9 mouse cellular contexts compared by ENCODE assay signal in the genomic region with DNA sequence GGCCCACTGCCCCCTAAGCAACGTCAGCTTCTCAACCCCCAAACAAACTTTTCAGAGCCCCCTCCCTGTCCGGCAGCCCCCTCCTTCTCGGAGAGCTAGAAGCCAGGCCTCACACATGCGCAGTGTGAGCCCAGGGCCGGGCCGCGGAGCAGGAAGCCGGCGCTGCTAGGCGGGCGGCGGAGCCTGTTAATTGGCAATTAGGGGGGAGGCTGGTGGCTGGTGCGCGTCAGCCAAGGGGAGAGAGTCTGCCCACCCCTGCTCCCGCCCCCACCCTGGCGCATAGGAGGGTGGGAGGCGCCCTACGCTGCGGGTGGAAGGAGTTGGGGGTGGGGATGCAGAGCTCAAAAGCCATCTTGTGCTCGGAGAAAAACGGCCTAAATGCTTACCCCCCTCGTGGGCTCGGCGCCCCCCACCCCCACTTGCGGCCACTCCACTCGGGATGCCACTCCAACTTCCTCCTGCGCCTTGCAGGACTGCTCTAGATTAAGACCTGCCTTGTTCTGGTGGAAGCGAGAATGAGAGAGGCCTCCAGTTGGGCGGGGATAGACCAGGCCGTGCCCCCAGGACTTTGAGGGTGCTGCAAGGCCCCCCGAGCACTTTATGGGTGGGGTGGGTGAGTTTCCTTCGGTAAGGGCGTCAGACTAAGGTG. TPM values are rescaled to one million over a fixed set of nuclear protein-coding genes. Genes with fewer than 3 reads are reported as not detected.
DNase-seq lines count a peak whose midpoint lies in the region; ATAC-seq lines count a peak whose summit lies in the region.
"Had no signal": no experiment of that assay in that cellular context is flagged by ENCODE, and none has a peak within 500 bp of the region (broad histone marks: within the 10 kb centered on the region; RNA-seq: fewer than 3 reads in every experiment).

No protein-coding gene starts in this region.

- H3K4me2 ChIP-seq in embryonic facial prominence, embryonic 11.5 days (ENCODE audit: low read depth, low read length): peak overlapping the region; percentile 60
- H3K4me2 ChIP-seq in heart, embryonic 12.5 days: peak overlapping the region; percentile 91
- H3K4me2 ChIP-seq in kidney, embryonic 14.5 days (replicated peaks; ENCODE audit: low read depth, low read length): peak overlapping the region; percentile 85

- peaks cover 8% of the 10 kb centered on the region for H3K4me1 ChIP-seq in embryonic facial prominence, embryonic 11.5 days (ENCODE audit: control insufficient read depth, insufficient read depth, low read length)
- peaks cover 29% of the 10 kb centered on the region for H3K4me1 ChIP-seq in heart, embryonic 12.5 days (replicated peaks)
- H3K4me1 ChIP-seq in kidney, embryonic 14.5 days (ENCODE audit: control insufficient read depth, insufficient read depth, low read length): peaks cover 55% of the 10 kb centered on the region

- DNase-seq in 416B (ENCODE audit: low read depth) (peak; percentile 97), MEL-GATA-1-ER (ENCODE audit: extremely low read depth, low read depth) (peak; percentile 94)
- DNase-seq in embryonic facial prominence, embryonic 11.5 days (ENCODE audit: low spot score): no peak
- peak; percentile 38 for DNase-seq in lung, postnatal 14 days
- peak; percentile 55 for DNase-seq in splenic B cell, adult 2 months (ENCODE audit: low read depth, low spot score)
- no peak for DNase-seq in layer of hippocampus, postnatal 36 days

- H3K9ac ChIP-seq in embryonic facial prominence, embryonic 11.5 days (replicated peaks; ENCODE audit: low read length): no peak overlapping the region
- peak overlapping the region; percentile 72 for H3K9ac ChIP-seq in heart, embryonic 12.5 days
- peak overlapping the region; percentile 89 for H3K9ac ChIP-seq in kidney, embryonic 14.5 days (ENCODE audit: low read depth, low read length)

- H3K9me3 ChIP-seq in embryonic facial prominence, embryonic 11.5 days (replicated peaks; ENCODE audit: control insufficient read depth, low read length): no peaks in the 10 kb centered on the region
- H3K9me3 ChIP-seq in heart, embryonic 12.5 days (replicated peaks): no peaks in the 10 kb centered on the region
- no peaks in the 10 kb centered on the region for H3K9me3 ChIP-seq in kidney, embryonic 14.5 days (ENCODE audit: control insufficient read depth, low read length)

- ATAC-seq in embryonic facial prominence, embryonic 11.5 days (replicated peaks; ENCODE audit: insufficient number of reproducible peaks, low FRiP score, low TSS enrichment, low read depth): peak; percentile 46; the same call in 1 of the 2 replicates
- ATAC-seq in heart, embryonic 12.5 days (ENCODE audit: insufficient number of reproducible peaks, low FRiP score): peak; percentile 75
- ATAC-seq in kidney, embryonic 14.5 days (ENCODE audit: low FRiP score, low TSS enrichment): peak; percentile 88

- H3K4me3 ChIP-seq in embryonic facial prominence, embryonic 11.5 days (ENCODE audit: low read depth, low read length): peak overlapping the region; percentile 23
- peak overlapping the region; percentile 57 for H3K4me3 ChIP-seq in heart, embryonic 12.5 days
- H3K4me3 ChIP-seq in kidney, embryonic 14.5 days (ENCODE audit: low read length): peak overlapping the region; percentile 62

- peaks cover 98% of the 10 kb centered on the region for H3K27me3 ChIP-seq in embryonic facial prominence, embryonic 11.5 days (ENCODE audit: control insufficient read depth, insufficient read depth, low read length)
- peaks cover 96% of the 10 kb centered on the region for H3K27me3 ChIP-seq in heart, embryonic 12.5 days (replicated peaks)
- H3K27me3 ChIP-seq in kidney, embryonic 14.5 days (ENCODE audit: control insufficient read depth, insufficient read depth, low read length): peaks cover 12% of the 10 kb centered on the region
- peaks cover 3% of the 10 kb centered on the region for H3K27me3 ChIP-seq in splenic B cell, adult 2 months (ENCODE audit: control insufficient read depth, insufficient read depth, low read length, poor library complexity, severe bottlenecking)

- 0% methylated on average over 32 of the region's 33 CpGs for WGBS in embryonic facial prominence, embryonic 11.5 days
- 0% methylated on average over 33 of the region's 33 CpGs for WGBS in heart, embryonic 12.5 days
- WGBS in kidney, embryonic 14.5 days: 0% methylated on average over 32 of the region's 33 CpGs

- H3K36me3 ChIP-seq in embryonic facial prominence, embryonic 11.5 days (replicated peaks; ENCODE audit: control insufficient read depth, insufficient read depth, low read depth, low read length): no peaks in the 10 kb centered on the region
- H3K36me3 ChIP-seq in heart, embryonic 12.5 days: no peaks in the 10 kb centered on the region
- no peaks in the 10 kb centered on the region for H3K36me3 ChIP-seq in kidney, embryonic 14.5 days (ENCODE audit: control insufficient read depth, insufficient read depth, low read length)
- H3K36me3 ChIP-seq in splenic B cell, adult 2 months (ENCODE audit: control insufficient read depth, insufficient read depth, low read length, poor library complexity, severe bottlenecking): no peaks in the 10 kb centered on the region

- no peak overlapping the region for H3K27ac ChIP-seq in embryonic facial prominence, embryonic 11.5 days (replicated peaks; ENCODE audit: low read depth, low read length)
- H3K27ac ChIP-seq in heart, embryonic 12.5 days (ENCODE audit: poor library complexity, severe bottlenecking): no peak overlapping the region
- H3K27ac ChIP-seq in kidney, embryonic 14.5 days (ENCODE audit: low read depth, low read length): peak overlapping the region; percentile 95

RNA-seq across cellular contexts. Expression of gene Hoxc6, which starts 1.2 kb away (rescaled TPM):
- 0.17 and 0.43 TPM in 2 replicates for polyA plus RNA-seq in embryonic facial prominence, embryonic 11.5 days (2014; fragmentation: Nextera tagmentation; extraction: Ambion mirVana)
- polyA plus RNA-seq in heart, embryonic 12.5 days (2016; fragmentation: Nextera tagmentation; extraction: Ambion mirVana): 0.18 and 0.82 TPM in 2 replicates
- 12.3 and 16.1 TPM in 2 replicates for polyA plus RNA-seq in kidney, embryonic 14.5 days (2014; fragmentation: Nextera tagmentation; extraction: Ambion mirVana)
- not detected for total RNA-seq in layer of hippocampus, postnatal 36 days (2021)
- polyA plus RNA-seq: frontal cortex, adult 2 months had no signal

RNA-seq across cellular contexts. Expression of gene Hoxc8, which starts 8.9 kb away (rescaled TPM):
- polyA plus RNA-seq in embryonic facial prominence, embryonic 11.5 days (2014; fragmentation: Nextera tagmentation; extraction: Ambion mirVana): not detected in 2 replicates
- 0.11 TPM in 1 of 2 replicates, not detected in the other for polyA plus RNA-seq in heart, embryonic 12.5 days (2016; fragmentation: Nextera tagmentation; extraction: Ambion mirVana)
- 12.6 and 13.8 TPM in 2 replicates for polyA plus RNA-seq in kidney, embryonic 14.5 days (2014; fragmentation: Nextera tagmentation; extraction: Ambion mirVana)
- total RNA-seq in layer of hippocampus, postnatal 36 days (2021): not detected
- polyA plus RNA-seq: frontal cortex, adult 2 months had no signal

RNA-seq across cellular contexts. Expression of gene Hoxc4, which starts 19.4 kb away (rescaled TPM):
- polyA plus RNA-seq in embryonic facial prominence, embryonic 11.5 days (2014; fragmentation: Nextera tagmentation; extraction: Ambion mirVana): 1.6 and 1.7 TPM in 2 replicates
- 0.57 and 0.76 TPM in 2 replicates for polyA plus RNA-seq in heart, embryonic 12.5 days (2016; fragmentation: Nextera tagmentation; extraction: Ambion mirVana)
- 7.4 and 8.6 TPM in 2 replicates for polyA plus RNA-seq in kidney, embryonic 14.5 days (2014; fragmentation: Nextera tagmentation; extraction: Ambion mirVana)
- not detected for total RNA-seq in layer of hippocampus, postnatal 36 days (2021)
- polyA plus RNA-seq: frontal cortex, adult 2 months had no signal

RNA-seq across cellular contexts. Expression of gene Hoxc9, which starts 23.1 kb away (rescaled TPM):
- not detected in 2 replicates for polyA plus RNA-seq in embryonic facial prominence, embryonic 11.5 days (2014; fragmentation: Nextera tagmentation; extraction: Ambion mirVana)
- polyA plus RNA-seq in heart, embryonic 12.5 days (2016; fragmentation: Nextera tagmentation; extraction: Ambion mirVana): not detected in 2 replicates
- polyA plus RNA-seq in kidney, embryonic 14.5 days (2014; fragmentation: Nextera tagmentation; extraction: Ambion mirVana): 10.3 and 10.7 TPM in 2 replicates
- not detected for total RNA-seq in layer of hippocampus, postnatal 36 days (2021)
- polyA plus RNA-seq: frontal cortex, adult 2 months had no signal

RNA-seq across cellular contexts. Expression of gene Hoxc5, which starts 32.1 kb away (rescaled TPM):
- 0.53 and 1.0 TPM in 2 replicates for polyA plus RNA-seq in embryonic facial prominence, embryonic 11.5 days (2014; fragmentation: Nextera tagmentation; extraction: Ambion mirVana)
- polyA plus RNA-seq in heart, embryonic 12.5 days (2016; fragmentation: Nextera tagmentation; extraction: Ambion mirVana): 0.38 and 0.39 TPM in 2 replicates
- polyA plus RNA-seq in kidney, embryonic 14.5 days (2014; fragmentation: Nextera tagmentation; extraction: Ambion mirVana): 5.1 and 5.8 TPM in 2 replicates
- total RNA-seq in layer of hippocampus, postnatal 36 days (2021): not detected
- polyA plus RNA-seq: frontal cortex, adult 2 months had no signal

Comparison
In these comparisons a context has a peak if more than half of its experiments do, and no peak if none do; other contexts are left out.
1. DNase-seq: peak in 416B (single experiment), MEL-GATA-1-ER (single experiment), lung, postnatal 14 days (single experiment) and splenic B cell, adult 2 months (single experiment); none in embryonic facial prominence, embryonic 11.5 days (single experiment) and layer of hippocampus, postnatal 36 days (0 of 2).
2. RNA of gene Hoxc8, which starts 8.9 kb away (polyA plus RNA-seq): 12.6 to 13.8 TPM in kidney, embryonic 14.5 days; 0.11 TPM in heart, embryonic 12.5 days and not detected in embryonic facial prominence, embryonic 11.5 days; every median in the first group is over 10 times any median in the second.
3. Peak in every context shown above with its lines, with median percentiles within 50 percentile points of each other: ATAC-seq, H3K4me2 ChIP-seq and H3K4me3 ChIP-seq.